Mouse (Mus musculus) neural tube, embryonic 13.5 days (tissue): Measurements from ENCODE around the gene Gyg. TPM values are rescaled to one million over a fixed set of nuclear protein-coding genes. Genes with fewer than 3 reads are reported as not detected.

Experiments
- ATAC-seq: fragments of 200-750 bp; cut with Nextera tagmentation; 2 replicates; pipeline ENCODE4 v1.8.0; 2017; ENCODE audit warnings: low read depth, mild to moderate bottlenecking, moderate TSS enrichment, moderate library complexity
- H3K27ac ChIP-seq: fragments of 300-500 bp; sonication (generic); replicated peaks from 2 replicates; pipeline ENCODE4 v1.5.1; 2015; ENCODE audit warnings: moderate library complexity, mild to moderate bottlenecking, inconsistent platforms
- H3K27me3 ChIP-seq: fragments of 300-500 bp; sonication (generic); 2 replicates; pipeline ENCODE4 v1.6.1; 2015; ENCODE audit warnings: mild to moderate bottlenecking, inconsistent platforms
- H3K36me3 ChIP-seq: fragments of 300-500 bp; sonication (generic); 2 replicates; pipeline ENCODE4 v1.6.1; 2015; ENCODE audit warnings: mild to moderate bottlenecking, inconsistent platforms
- H3K4me1 ChIP-seq: fragments of 300-500 bp; sonication (generic); replicated peaks from 2 replicates; pipeline ENCODE4 v1.6.1; 2015; ENCODE audit warnings: inconsistent platforms
- H3K4me2 ChIP-seq: fragments of 300-500 bp; sonication (generic); 2 replicates; pipeline ENCODE4 v1.6.1; 2015; ENCODE audit warnings: inconsistent platforms, mild to moderate bottlenecking, moderate library complexity
- H3K4me3 ChIP-seq: fragments of 300-500 bp; sonication (generic); 2 replicates; pipeline ENCODE4 v1.5.1; 2015; ENCODE audit warnings: mild to moderate bottlenecking, inconsistent platforms
- H3K9ac ChIP-seq: fragments of 300-500 bp; sonication (generic); 2 replicates; pipeline ENCODE4 v1.6.1; 2015; ENCODE audit warnings: moderate library complexity, mild to moderate bottlenecking, inconsistent platforms
- H3K9me3 ChIP-seq: fragments of 300-500 bp; sonication (generic); 2 replicates; pipeline ENCODE4 v1.6.1; 2016; ENCODE audit warnings: inconsistent platforms
- WGBS: fragments of 180-500 bp; shearing (Covaris S2); methylation state at CpG from one replicate; pipeline ENCODE4 v1.1.7; 2015; 5-methylcytosine and 5-hydroxymethylcytosine counted together
- polyA plus RNA-seq: library from polyadenylated mRNA; unstranded; fragments of >200 nt; fragmentation: Nextera tagmentation; extraction: Ambion mirVana; gene quantifications from 2 replicates; pipeline ENCODE4 v1.2.1, GENCODE M21; 2015

Gene Gyg
- 39.8 and 42.3 TPM in 2 replicates for polyA plus RNA-seq

DNA sequence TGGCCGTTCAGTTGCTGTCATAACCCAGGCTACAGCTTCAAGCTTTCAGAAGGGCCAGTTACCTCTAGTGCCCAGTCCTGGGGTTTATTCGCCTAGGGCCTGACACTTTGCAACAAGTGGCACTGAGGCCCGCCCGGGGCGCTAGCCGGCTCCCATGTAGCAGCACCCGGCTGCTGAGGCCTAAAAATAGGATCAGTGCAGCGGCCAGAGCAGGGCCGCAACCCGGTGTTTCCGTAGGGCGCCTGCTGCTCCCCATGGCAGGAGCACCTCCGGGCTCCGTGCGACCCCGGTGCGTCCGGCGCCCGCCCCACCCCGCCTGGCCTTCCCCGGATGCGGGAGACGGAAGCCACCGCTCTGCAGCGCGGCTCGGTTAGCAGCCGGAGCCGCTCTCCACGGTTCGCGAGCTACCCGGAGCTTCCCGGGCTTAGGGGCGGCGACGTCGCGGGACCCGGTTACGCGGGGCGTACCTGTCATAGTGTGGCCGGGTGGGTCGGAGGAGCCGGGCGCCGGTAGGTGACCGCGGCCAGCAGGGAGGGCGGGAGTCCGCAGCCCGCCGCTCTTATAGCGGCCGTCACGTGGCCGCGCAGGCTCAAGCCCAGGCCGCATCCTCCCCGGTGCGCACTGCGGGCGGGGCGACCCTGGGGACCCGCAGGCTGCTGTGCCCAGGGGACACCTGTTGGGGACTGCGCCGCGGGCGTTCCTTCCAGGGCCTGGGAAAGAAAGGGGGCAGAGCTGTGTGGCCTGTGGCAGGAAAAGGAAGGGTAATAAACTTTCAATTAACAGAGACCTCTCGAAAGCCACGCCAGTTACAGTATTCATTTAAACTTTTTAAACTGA is at the start of gene Gyg:
Gene Gyg, minus strand, starts transcription at position 787 of the 837 bp plus-strand sequence.
- Histone ChIP-seq H3K36me3 (no peaks in the 10 kb centered on the region), H3K4me3 (peak within 1 kb of the TSS; percentile 60), H3K27me3 (peaks cover 10% of the 10 kb centered on the region), H3K27ac (no peak within 1 kb of the TSS), H3K4me2 (peak within 1 kb of the TSS; percentile 95), H3K9me3 (peaks cover 8% of the 10 kb centered on the region), H3K9ac (peak within 1 kb of the TSS; percentile 84), H3K4me1 (peaks cover 10% of the 10 kb centered on the region)
- ATAC-seq: peak; percentile 94
- WGBS: under 1% methylated on average over 73 of the region's 73 CpGs

GRCm38 (mm10) chr3:20198869-20199268 is 43.8 kb upstream of the Gyg start:
- no peak overlapping the region for H3K4me3 ChIP-seq
- peak; percentile 50; the same call in 1 of the 2 replicates for ATAC-seq
- H3K27me3 ChIP-seq: no peaks in the 10 kb centered on the region
- 27% methylated on average over 6 of the region's 6 CpGs for WGBS
- H3K36me3 ChIP-seq: no peaks in the 10 kb centered on the region
- no peak overlapping the region for H3K27ac ChIP-seq
- no peak overlapping the region for H3K4me2 ChIP-seq
- no peak overlapping the region for H3K9ac ChIP-seq
- no peaks in the 10 kb centered on the region for H3K4me1 ChIP-seq
- no peaks in the 10 kb centered on the region for H3K9me3 ChIP-seq

DNA sequence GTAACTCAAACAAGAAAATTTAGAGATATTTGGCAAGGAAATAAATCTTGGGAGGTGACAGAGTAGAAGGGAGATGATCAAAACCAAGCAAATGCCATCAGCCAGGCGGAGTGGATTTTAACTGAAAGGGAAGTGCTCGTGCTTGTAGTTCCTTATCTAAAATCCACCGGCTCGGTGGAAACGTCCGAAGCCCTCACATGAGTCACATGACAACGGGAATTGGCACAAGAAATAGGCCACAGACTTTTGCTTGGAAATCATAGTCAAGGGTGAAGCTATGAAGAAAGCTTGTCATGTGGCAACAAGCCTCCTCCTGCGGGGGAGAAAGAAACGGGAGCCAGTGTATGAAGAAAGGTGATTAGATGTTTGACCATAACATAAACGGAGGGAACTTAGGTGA is 42.8 kb upstream of the Gyg start:
- Histone ChIP-seq H3K4me1 (no peaks in the 10 kb centered on the region), H3K27me3 (no peaks in the 10 kb centered on the region), H3K4me3 (no peak overlapping the region), H3K9ac (no peak overlapping the region), H3K4me2 (no peak overlapping the region), H3K9me3 (no peaks in the 10 kb centered on the region), H3K36me3 (no peaks in the 10 kb centered on the region), H3K27ac (no peak overlapping the region)
- 93% methylated on average over 10 of the region's 10 CpGs for WGBS
- ATAC-seq: no peak

DNA sequence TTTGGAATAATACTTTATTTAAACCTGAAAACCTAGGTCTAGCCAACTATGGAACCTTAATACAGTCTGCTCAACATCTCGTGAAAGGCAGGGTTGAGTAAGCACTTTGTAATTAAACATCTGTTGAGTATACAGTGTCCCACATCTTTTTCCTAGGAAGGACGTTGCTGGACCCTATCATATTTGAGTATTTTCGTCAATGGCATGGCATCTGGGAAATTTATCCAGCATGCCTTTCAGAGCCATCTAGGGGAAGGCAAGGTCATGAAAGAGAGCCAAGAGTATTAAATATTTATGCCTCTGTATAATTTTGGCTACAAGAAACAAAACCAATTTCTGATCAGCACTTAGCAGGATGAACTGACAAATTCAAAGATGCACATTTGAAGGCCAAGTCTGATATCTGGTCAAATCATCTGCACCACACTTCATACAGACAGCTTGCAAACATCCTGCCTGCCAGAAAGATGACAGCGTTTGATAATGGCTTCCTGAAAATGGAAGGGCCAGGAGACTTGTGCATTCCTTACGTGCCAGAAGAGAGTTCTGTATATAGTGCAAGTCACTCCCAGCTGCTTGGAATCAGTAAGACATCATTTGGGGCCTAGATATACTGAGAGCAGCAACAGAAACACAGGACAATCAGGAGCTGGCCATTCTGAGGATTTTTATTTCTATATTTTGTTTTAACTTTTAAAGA is 34.0 kb upstream of the Gyg start:
- Histone ChIP-seq H3K9me3 (no peaks in the 10 kb centered on the region), H3K27ac (no peak overlapping the region), H3K27me3 (no peaks in the 10 kb centered on the region), H3K9ac (no peak overlapping the region), H3K4me1 (no peaks in the 10 kb centered on the region), H3K4me3 (no peak overlapping the region), H3K4me2 (no peak overlapping the region), H3K36me3 (no peaks in the 10 kb centered on the region)
- WGBS: 84% methylated on average over 5 of the region's 5 CpGs
- no peak for ATAC-seq

- WGBS: 89% methylated on average over 6 of the region's 6 CpGs
- H3K9me3 ChIP-seq: no peaks in the 10 kb centered on the region
- H3K27ac ChIP-seq: no peak overlapping the region
- no peak overlapping the region for H3K9ac ChIP-seq
- no peak overlapping the region for H3K4me2 ChIP-seq
- no peak for ATAC-seq
- H3K4me1 ChIP-seq: no peaks in the 10 kb centered on the region
- no peaks in the 10 kb centered on the region for H3K27me3 ChIP-seq
- no peaks in the 10 kb centered on the region for H3K36me3 ChIP-seq
- no peak overlapping the region for H3K4me3 ChIP-seq
These were observed 17.3 kb upstream of the Gyg start for GRCm38 (mm10) chr3:20172394-20172793.

GRCm38 (mm10) chr3:20167487-20167886 is 12.4 kb upstream of the Gyg start:
- H3K4me1 ChIP-seq: no peaks in the 10 kb centered on the region
- H3K36me3 ChIP-seq: no peaks in the 10 kb centered on the region
- no peak overlapping the region for H3K9ac ChIP-seq
- H3K4me3 ChIP-seq: no peak overlapping the region
- H3K27ac ChIP-seq: no peak overlapping the region
- WGBS: 85% methylated on average over 1 of the region's 1 CpGs
- no peak for ATAC-seq
- H3K9me3 ChIP-seq: no peaks in the 10 kb centered on the region
- H3K4me2 ChIP-seq: no peak overlapping the region
- no peaks in the 10 kb centered on the region for H3K27me3 ChIP-seq

DNA sequence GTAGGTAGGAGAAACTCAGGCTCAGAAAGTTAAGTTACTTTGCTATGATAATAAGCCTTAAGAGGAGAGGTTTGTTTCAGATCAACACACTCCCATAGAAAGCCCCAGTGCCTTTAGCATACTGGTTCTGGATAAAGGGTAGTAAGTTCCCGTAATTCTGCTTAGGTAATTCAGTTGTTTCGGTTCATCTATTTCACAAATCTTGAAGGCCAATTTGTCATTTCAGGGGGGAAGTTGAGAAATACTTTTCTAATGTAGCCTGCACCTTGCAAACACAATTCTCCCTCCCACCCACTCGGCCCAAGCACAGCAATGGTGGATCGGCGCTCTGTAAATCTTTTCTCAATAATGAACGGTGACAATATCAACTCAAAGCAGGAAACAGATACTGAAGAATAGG is 359 bp upstream of the Gyg start:
- peak overlapping the region; percentile 95 for H3K4me2 ChIP-seq
- H3K27ac ChIP-seq: no peak overlapping the region
- H3K36me3 ChIP-seq: no peaks in the 10 kb centered on the region
- WGBS: 80% methylated on average over 6 of the region's 6 CpGs
- peaks cover 11% of the 10 kb centered on the region for H3K9me3 ChIP-seq
- no peak overlapping the region for H3K9ac ChIP-seq
- H3K27me3 ChIP-seq: peaks cover 10% of the 10 kb centered on the region
- peaks cover 10% of the 10 kb centered on the region for H3K4me1 ChIP-seq
- 0 out of 2 replicates have a peak overlapping the region, but pooled peaks have one; percentile 60 for H3K4me3 ChIP-seq
- no peak for ATAC-seq

GRCm38 (mm10) chr3:20151651-20152050 is 3.5 kb downstream of the Gyg start:
- WGBS: 94% methylated on average over 3 of the region's 3 CpGs
- Histone ChIP-seq H3K36me3 (0 out of 2 replicates have a peak, but pooled peaks cover 3% of the 10 kb centered on the region), H3K4me3 (no peak overlapping the region), H3K9ac (no peak overlapping the region), H3K27me3 (peaks cover 10% of the 10 kb centered on the region), H3K4me1 (peaks cover 10% of the 10 kb centered on the region), H3K27ac (no peak overlapping the region), H3K4me2 (no peak overlapping the region), H3K9me3 (no peaks in the 10 kb centered on the region)
- no peak for ATAC-seq

GRCm38 (mm10) chr3:20150511-20150910 is 4.6 kb downstream of the Gyg start:
- Histone ChIP-seq H3K4me1 (peaks cover 10% of the 10 kb centered on the region), H3K4me3 (no peak overlapping the region), H3K27me3 (peaks cover 3% of the 10 kb centered on the region), H3K27ac (no peak overlapping the region), H3K9ac (no peak overlapping the region), H3K36me3 (0 out of 2 replicates have a peak, but pooled peaks cover 3% of the 10 kb centered on the region), H3K4me2 (no peak overlapping the region), H3K9me3 (no peaks in the 10 kb centered on the region)
- ATAC-seq: no peak
- WGBS: 80% methylated on average over 2 of the region's 2 CpGs

DNA sequence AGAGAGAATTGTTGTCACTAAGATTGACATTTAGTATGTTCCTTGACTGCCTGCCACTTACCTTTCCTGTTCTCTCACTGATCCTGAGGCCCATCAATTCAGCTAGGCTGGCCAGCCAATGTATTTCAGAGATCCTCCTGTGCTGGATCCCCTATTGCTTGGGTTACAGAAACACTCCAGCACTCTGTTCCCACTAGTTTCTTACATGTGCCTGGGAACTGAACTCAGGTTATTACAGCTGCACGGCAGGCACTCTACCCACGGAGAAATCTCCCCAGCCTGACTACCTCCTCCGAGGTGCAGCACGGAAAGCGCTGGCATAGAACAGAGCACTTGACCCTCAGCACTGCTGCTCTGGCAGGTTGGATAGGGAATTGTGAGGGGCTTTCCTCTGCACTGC is 7.5 kb downstream of the Gyg start:
- H3K27me3 ChIP-seq: no peaks in the 10 kb centered on the region
- ATAC-seq: no peak
- H3K36me3 ChIP-seq: 0 out of 2 replicates have a peak, but pooled peaks cover 3% of the 10 kb centered on the region
- no peak overlapping the region for H3K9ac ChIP-seq
- no peak overlapping the region for H3K4me3 ChIP-seq
- H3K4me1 ChIP-seq: no peaks in the 10 kb centered on the region
- no peak overlapping the region for H3K4me2 ChIP-seq
- WGBS: 90% methylated on average over 5 of the region's 5 CpGs
- H3K27ac ChIP-seq: no peak overlapping the region
- no peaks in the 10 kb centered on the region for H3K9me3 ChIP-seq

GRCm38 (mm10) chr3:20146884-20147395 is 8.2 kb downstream of the Gyg start:
- H3K9me3 ChIP-seq: no peaks in the 10 kb centered on the region
- H3K4me1 ChIP-seq: no peaks in the 10 kb centered on the region
- H3K27me3 ChIP-seq: no peaks in the 10 kb centered on the region
- H3K36me3 ChIP-seq: 0 out of 2 replicates have a peak, but pooled peaks cover 3% of the 10 kb centered on the region
- H3K9ac ChIP-seq: no peak overlapping the region
- H3K4me3 ChIP-seq: no peak overlapping the region
- WGBS: 73% methylated on average over 7 of the region's 7 CpGs
- no peak overlapping the region for H3K4me2 ChIP-seq
- no peak overlapping the region for H3K27ac ChIP-seq
- ATAC-seq: peak; percentile 65

- no peak for ATAC-seq
- no peaks in the 10 kb centered on the region for H3K9me3 ChIP-seq
- H3K27me3 ChIP-seq: no peaks in the 10 kb centered on the region
- no peak overlapping the region for H3K27ac ChIP-seq
- H3K36me3 ChIP-seq: 0 out of 2 replicates have a peak, but pooled peaks cover 3% of the 10 kb centered on the region
- H3K9ac ChIP-seq: no peak overlapping the region
- WGBS: 81% methylated on average over 1 of the region's 1 CpGs
- H3K4me2 ChIP-seq: no peak overlapping the region
- no peaks in the 10 kb centered on the region for H3K4me1 ChIP-seq
- no peak overlapping the region for H3K4me3 ChIP-seq
These were observed 9.4 kb downstream of the Gyg start for GRCm38 (mm10) chr3:20145696-20146113.
